Mouse (Mus musculus) lung, postnatal 0 days (tissue): ENCODE results near the gene Gtf2h3. TPM values are rescaled to one million over a fixed set of nuclear protein-coding genes. Genes with fewer than 3 reads are reported as not detected.

ENCODE experiments used
- ATAC-seq: fragments of 200-750 bp; cut with Nextera tagmentation; 2 replicates; pipeline ENCODE4 v1.8.0; 2017; ENCODE audit warnings: moderate library complexity
- DNase-seq: peaks from one replicate; pipeline ENCODE4 v3.0.0-alpha.2; 2016; ENCODE audit warnings: low spot score
- H3K27ac ChIP-seq: fragments of 300-500 bp; sonication (generic); 2 replicates; pipeline ENCODE4 v1.5.1; 2014; ENCODE audit warnings: antibody characterized with exemption, mild to moderate bottlenecking, low read length, mixed read lengths
- H3K27me3 ChIP-seq: fragments of 300-500 bp; sonication (generic); replicated peaks from 2 replicates; pipeline ENCODE4 v1.6.1; 2014; ENCODE audit warnings: low read length, mixed read lengths; ENCODE audit not compliant: insufficient read depth
- H3K36me3 ChIP-seq: fragments of 300-500 bp; sonication (generic); 2 replicates; pipeline ENCODE4 v1.6.1; 2014; ENCODE audit warnings: low read length, mixed read lengths; ENCODE audit not compliant: insufficient read depth
- H3K4me1 ChIP-seq: fragments of 300-500 bp; sonication (generic); 2 replicates; pipeline ENCODE4 v1.6.1; 2014; ENCODE audit warnings: antibody characterized with exemption, low read depth, low read length, mixed read lengths; ENCODE audit not compliant: insufficient read depth
- H3K4me2 ChIP-seq: fragments of 300-500 bp; sonication (generic); replicated peaks from 2 replicates; pipeline ENCODE4 v1.6.1; 2014; ENCODE audit warnings: low read depth, mild to moderate bottlenecking, low read length, moderate library complexity, mixed read lengths
- H3K4me3 ChIP-seq: fragments of 300-500 bp; sonication (generic); 2 replicates; pipeline ENCODE4 v1.5.1; 2014; ENCODE audit warnings: low read depth, low read length
- H3K9ac ChIP-seq: fragments of 300-500 bp; sonication (generic); replicated peaks from 2 replicates; pipeline ENCODE4 v1.6.1; 2014; ENCODE audit warnings: low read depth, mild to moderate bottlenecking
- H3K9me3 ChIP-seq: fragments of 300-500 bp; sonication (generic); 2 replicates; pipeline ENCODE4 v1.6.1; 2016; ENCODE audit warnings: low read length, mixed read lengths
- CTCF ChIP-seq: IDR thresholded peaks from 2 replicates; pipeline ENCODE4 v1.5.1; 2016; ENCODE audit warnings: antibody characterized with exemption, mild to moderate bottlenecking
- EP300 ChIP-seq: IDR thresholded peaks from 2 replicates; pipeline ENCODE4 v1.6.1; 2016; ENCODE audit warnings: antibody characterized with exemption, mild to moderate bottlenecking, control low read depth
- WGBS: fragments of 180-500 bp; shearing (Covaris S2); extraction: QIAGEN DNeasy Blood & Tissue Kit; methylation state at CpG from one replicate; pipeline ENCODE4 v1.1.7; 2014; 5-methylcytosine and 5-hydroxymethylcytosine counted together
- polyA plus RNA-seq: library from polyadenylated mRNA; unstranded; fragments of >200 nt; fragmentation: Nextera tagmentation; extraction: Ambion mirVana; gene quantifications from 2 replicates; pipeline ENCODE4 v1.2.1, GENCODE M21; 2015

The Gtf2h3 gene
- polyA plus RNA-seq, 1 experiment from 2014 or later: 25.3 TPM

GRCm38 (mm10) chr5:124636139-124636538 lies 57.2 kb downstream of the Gtf2h3 start:
- Histone ChIP-seq H3K27me3 (no peaks in the 10 kb centered on the region), H3K36me3 (peaks cover 40% of the 10 kb centered on the region), H3K9me3 (no peaks in the 10 kb centered on the region), H3K9ac (no peak overlapping the region), H3K27ac (no peak overlapping the region), H3K4me1 (no peaks in the 10 kb centered on the region), H3K4me2 (no peak overlapping the region), H3K4me3 (no peak overlapping the region)
- no peak for TF ChIP-seq CTCF
- no peak for TF ChIP-seq EP300
- ATAC-seq: no peak
- DNase-seq: no peak
- WGBS: 94% methylated on average over 3 of the region's 3 CpGs

GRCm38 (mm10) chr5:124636694-124637093 lies 57.8 kb downstream of the Gtf2h3 start:
- no peak overlapping the region for H3K4me3 ChIP-seq
- H3K36me3 ChIP-seq: peaks cover 45% of the 10 kb centered on the region
- no peaks in the 10 kb centered on the region for H3K4me1 ChIP-seq
- H3K27ac ChIP-seq: no peak overlapping the region
- H3K4me2 ChIP-seq: no peak overlapping the region
- DNase-seq (no peak), ATAC-seq (no peak)
- H3K9me3 ChIP-seq: no peaks in the 10 kb centered on the region
- H3K27me3 ChIP-seq: no peaks in the 10 kb centered on the region
- TF ChIP-seq EP300 (no peak), CTCF (no peak)
- H3K9ac ChIP-seq: no peak overlapping the region
- 95% methylated on average over 4 of the region's 4 CpGs for WGBS

GRCm38 (mm10) chr5:124637300-124637699 lies 58.4 kb downstream of the Gtf2h3 start:
- Histone ChIP-seq H3K9me3 (no peaks in the 10 kb centered on the region), H3K4me2 (no peak overlapping the region), H3K27me3 (no peaks in the 10 kb centered on the region), H3K4me3 (no peak overlapping the region), H3K9ac (no peak overlapping the region), H3K27ac (no peak overlapping the region), H3K4me1 (no peaks in the 10 kb centered on the region), H3K36me3 (peaks cover 47% of the 10 kb centered on the region)
- DNase-seq: no peak
- no peak for ATAC-seq
- TF ChIP-seq CTCF: no peak
- WGBS: 84% methylated on average over 11 of the region's 11 CpGs

- WGBS: 93% methylated on average over 13 of the region's 13 CpGs
- H3K4me3 ChIP-seq: no peak overlapping the region
- no peak overlapping the region for H3K9ac ChIP-seq
- no peak for TF ChIP-seq EP300
- no peak for TF ChIP-seq CTCF
- ATAC-seq (no peak), DNase-seq (no peak)
- H3K36me3 ChIP-seq: peaks cover 51% of the 10 kb centered on the region
- H3K27me3 ChIP-seq: no peaks in the 10 kb centered on the region
- H3K27ac ChIP-seq: no peak overlapping the region
- H3K4me1 ChIP-seq: no peaks in the 10 kb centered on the region
- H3K9me3 ChIP-seq: no peaks in the 10 kb centered on the region
- H3K4me2 ChIP-seq: no peak overlapping the region
These were observed 58.9 kb downstream of the Gtf2h3 start for GRCm38 (mm10) chr5:124637836-124638235.

Other genes starting within 250 kb of the Gtf2h3 start
- 39.3 and 49.3 TPM in 2 replicates for gene Cdk2ap1, start 216.1 kb upstream of the Gtf2h3 start, polyA plus RNA-seq
- gene Sbno1, start 153.1 kb upstream of the Gtf2h3 start, polyA plus RNA-seq: 46.5 and 58.0 TPM in 2 replicates
- 18.0 and 21.9 TPM in 2 replicates for gene Kmt5a, start 139.2 kb upstream of the Gtf2h3 start, polyA plus RNA-seq
- gene Rilpl2, start 100.8 kb upstream of the Gtf2h3 start, polyA plus RNA-seq: 31.5 and 32.7 TPM in 2 replicates
- gene Snrnp35, start 96.0 kb upstream of the Gtf2h3 start, polyA plus RNA-seq: 11.7 and 12.8 TPM in 2 replicates
- gene Rilpl1, start 47.7 kb upstream of the Gtf2h3 start, polyA plus RNA-seq: 24.4 and 26.6 TPM in 2 replicates
- gene Tmed2, start 38.4 kb upstream of the Gtf2h3 start, polyA plus RNA-seq: 478 and 479 TPM in 2 replicates
- gene Ddx55, start 26.3 kb upstream of the Gtf2h3 start, polyA plus RNA-seq: 6.3 and 6.7 TPM in 2 replicates
- 44.4 and 46.6 TPM in 2 replicates for gene Eif2b1, start within 50 bp of the Gtf2h3 start, polyA plus RNA-seq
- 23.8 and 26.8 TPM in 2 replicates for gene Atp6v0a2, start 49.4 kb downstream of the Gtf2h3 start, polyA plus RNA-seq
- 0.95 and 1.0 TPM in 2 replicates for gene Dnah10, start 145.9 kb downstream of the Gtf2h3 start, polyA plus RNA-seq